Mouse (Mus musculus): ENCODE results near the gene Slc13a4.

The Slc13a4 gene

GRCm38 (mm10) chr6:35256691-35257090 is 51.2 kb downstream of the Slc13a4 start:
- peak; percentile 83 for DNase-seq (ENCODE audit: low spot score)

GRCm38 (mm10) chr6:35255017-35255416 is 52.9 kb downstream of the Slc13a4 start:
- DNase-seq (ENCODE audit: low spot score): no peak

- no peak for DNase-seq (ENCODE audit: low spot score)
These were observed 53.6 kb downstream of the Slc13a4 start for GRCm38 (mm10) chr6:35254136-35254904.

GRCm38 (mm10) chr6:35253474-35253873 is 54.5 kb downstream of the Slc13a4 start:
- DNase-seq (ENCODE audit: low spot score): no peak

GRCm38 (mm10) chr6:35252477-35253346 is 55.2 kb downstream of the Slc13a4 start:
- peak; percentile 91 for DNase-seq (ENCODE audit: low spot score)

GRCm38 (mm10) chr6:35251807-35252476 is 56.0 kb downstream of the Slc13a4 start:
- DNase-seq (ENCODE audit: low spot score): no peak

- no peak for DNase-seq (ENCODE audit: low spot score)
These were observed 62.8 kb downstream of the Slc13a4 start for GRCm38 (mm10) chr6:35245086-35245485.

- DNase-seq (ENCODE audit: low spot score): no peak
These were observed 63.9 kb downstream of the Slc13a4 start for GRCm38 (mm10) chr6:35243989-35244388.

- no peak for DNase-seq (ENCODE audit: low spot score)
These were observed 64.7 kb downstream of the Slc13a4 start for GRCm38 (mm10) chr6:35243252-35243651.

- DNase-seq (ENCODE audit: low spot score): no peak
These were observed 71.7 kb downstream of the Slc13a4 start for GRCm38 (mm10) chr6:35236108-35236785.

GRCm38 (mm10) chr6:35229415-35229814 is 78.5 kb downstream of the Slc13a4 start:
- DNase-seq (ENCODE audit: low spot score): no peak

- DNase-seq (ENCODE audit: low spot score): no peak
These were observed 82.2 kb downstream of the Slc13a4 start for GRCm38 (mm10) chr6:35225696-35226095.
